Mouse (Mus musculus) testis, adult 2 months (tissue): ENCODE results near the gene Pepd.

Source experiments
- CTCF ChIP-seq: fragments of 200-500 bp; IDR thresholded peaks from 2 replicates; pipeline ENCODE4 v1.5.1; 2012; ENCODE audit warnings: low read depth, mild to moderate bottlenecking, inconsistent platforms, low read length, moderate library complexity; ENCODE audit not compliant: control insufficient read depth, insufficient read depth, insufficient replicate concordance
- POLR2A ChIP-seq: fragments of 200-500 bp; IDR thresholded peaks from 2 replicates; pipeline ENCODE4 v1.6.1; 2012; ENCODE audit warnings: low read depth, mild to moderate bottlenecking, inconsistent platforms, low read length, moderate library complexity; ENCODE audit not compliant: control insufficient read depth

DNA sequence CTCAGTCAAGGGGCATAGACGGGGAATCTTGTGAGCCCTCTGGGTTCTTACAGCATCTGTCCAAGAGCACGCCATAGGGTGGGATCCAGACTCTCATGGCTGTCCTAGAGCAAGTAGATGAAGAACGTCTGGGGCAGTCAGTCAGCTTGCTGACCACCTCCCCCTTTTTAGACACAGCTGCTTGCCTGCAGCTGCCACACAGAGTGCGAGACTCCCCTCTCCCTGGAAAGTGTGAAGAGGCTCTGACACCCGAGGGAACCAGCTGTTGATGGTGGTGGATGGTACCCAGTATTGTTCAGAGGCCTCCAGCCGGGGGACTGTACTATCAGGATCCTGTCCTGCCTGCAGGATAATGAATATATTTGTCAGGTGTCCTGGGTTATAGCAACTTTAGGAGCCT lies 75.1 kb downstream of the Pepd start:
- no peak for TF ChIP-seq CTCF
- no peak for TF ChIP-seq POLR2A
